Mouse (Mus musculus): ENCODE data around the gene Lrrc4c.

DNA sequence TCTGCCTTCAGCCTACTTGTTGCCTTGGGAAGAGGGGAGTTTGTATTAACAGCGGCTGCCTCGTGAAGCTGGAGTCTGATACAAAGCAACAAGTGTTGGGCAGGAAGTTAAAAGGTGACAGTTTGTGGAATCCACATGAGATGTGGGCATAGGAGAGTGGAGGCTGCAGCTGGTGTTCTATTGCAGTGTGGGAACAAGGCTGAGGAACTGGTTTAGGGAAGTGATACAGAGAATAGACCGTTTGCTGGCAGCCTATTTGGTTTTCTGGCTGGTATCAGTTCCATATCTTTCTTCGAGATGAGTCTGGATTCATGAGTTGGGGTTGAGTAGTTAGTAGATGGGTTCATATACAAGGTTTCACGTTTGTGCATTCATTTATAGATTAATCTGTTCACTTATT is 1186.9 kb downstream of the Lrrc4c start:
- TF ChIP-seq POLR2A (IDR thresholded peaks at IDR 0.05; ENCODE audit: borderline replicate concordance, insufficient read depth, low read length) (no peak), CTCF (IDR thresholded peaks at IDR 0.05; ENCODE audit: borderline replicate concordance, insufficient read depth, low read depth, low read length) (no peak)

Data from cerebellum, adult 2 months (tissue).